Mouse (Mus musculus) heart, embryonic 12.5 days (tissue): ENCODE data around the gene Ubqln2. TPM values are rescaled to one million over a fixed set of nuclear protein-coding genes. Genes with fewer than 3 reads are reported as not detected.

Source experiments
- ATAC-seq: fragments of 200-750 bp; cut with Nextera tagmentation; 2 replicates; pipeline ENCODE4 v1.8.0; 2017; ENCODE audit warnings: moderate TSS enrichment, moderate library complexity; ENCODE audit not compliant: insufficient number of reproducible peaks, low FRiP score
- H3K27ac ChIP-seq: fragments of 300-500 bp; sonication (generic); 2 replicates; pipeline ENCODE4 v1.5.1; 2016; ENCODE audit warnings: mild to moderate bottlenecking, moderate library complexity; ENCODE audit not compliant: poor library complexity, severe bottlenecking
- H3K27me3 ChIP-seq: fragments of 300-500 bp; sonication (generic); replicated peaks from 2 replicates; pipeline ENCODE4 v1.6.1; 2016; ENCODE audit warnings: mild to moderate bottlenecking, moderate library complexity
- H3K36me3 ChIP-seq: fragments of 300-500 bp; sonication (generic); 2 replicates; pipeline ENCODE4 v1.6.1; 2016; ENCODE audit warnings: mild to moderate bottlenecking, moderate library complexity
- H3K4me1 ChIP-seq: fragments of 300-500 bp; sonication (generic); replicated peaks from 2 replicates; pipeline ENCODE4 v1.6.1; 2016; ENCODE audit warnings: mild to moderate bottlenecking
- H3K4me2 ChIP-seq: fragments of 300-500 bp; sonication (generic); 2 replicates; pipeline ENCODE4 v1.6.1; 2016; ENCODE audit warnings: mild to moderate bottlenecking, moderate library complexity
- H3K4me3 ChIP-seq: fragments of 300-500 bp; sonication (generic); 2 replicates; pipeline ENCODE4 v1.5.1; 2016; ENCODE audit warnings: mild to moderate bottlenecking
- H3K9ac ChIP-seq: fragments of 300-500 bp; sonication (generic); 2 replicates; pipeline ENCODE4 v1.6.1; 2016; ENCODE audit warnings: mild to moderate bottlenecking, moderate library complexity
- H3K9me3 ChIP-seq: fragments of 300-500 bp; sonication (generic); replicated peaks from 2 replicates; pipeline ENCODE4 v1.6.1; 2016; ENCODE audit warnings: mild to moderate bottlenecking, moderate library complexity
- WGBS: fragments of 180-500 bp; shearing (Covaris S2); methylation state at CpG from one replicate; pipeline ENCODE4 v1.1.7; 2016; 5-methylcytosine and 5-hydroxymethylcytosine counted together
- polyA plus RNA-seq: library from polyadenylated mRNA; unstranded; fragments of >200 nt; fragmentation: Nextera tagmentation; extraction: Ambion mirVana; gene quantifications from 2 replicates; pipeline ENCODE4 v1.2.1, GENCODE M21; 2016

Gene Ubqln2
- polyA plus RNA-seq, result 18.5 and 20.3 TPM in 2 replicates

GRCm38 (mm10) chrX:153497688-153498516, at the start of gene Ubqln2:
Gene Ubqln2, plus strand, starts transcription at chrX:153498227.
- ATAC-seq, result peak; percentile 95
- H3K4me2 ChIP-seq, result peak within 1 kb of the TSS; percentile 91
- H3K9me3 ChIP-seq, result peaks cover 7% of the 10 kb centered on the region
- H3K4me3 ChIP-seq, result peak within 1 kb of the TSS; percentile 75
- H3K27ac ChIP-seq, result peak within 1 kb of the TSS; percentile 98
- H3K4me1 ChIP-seq, result peaks cover 5% of the 10 kb centered on the region; the same call in 1 of the 2 replicates
- peaks cover 5% of the 10 kb centered on the region; the same call in 1 of the 2 replicates for H3K36me3 ChIP-seq
- 20% methylated on average over 62 of the region's 76 CpGs for WGBS
- H3K27me3 ChIP-seq, result no peaks in the 10 kb centered on the region
- H3K9ac ChIP-seq, result peak within 1 kb of the TSS; percentile 89

DNA sequence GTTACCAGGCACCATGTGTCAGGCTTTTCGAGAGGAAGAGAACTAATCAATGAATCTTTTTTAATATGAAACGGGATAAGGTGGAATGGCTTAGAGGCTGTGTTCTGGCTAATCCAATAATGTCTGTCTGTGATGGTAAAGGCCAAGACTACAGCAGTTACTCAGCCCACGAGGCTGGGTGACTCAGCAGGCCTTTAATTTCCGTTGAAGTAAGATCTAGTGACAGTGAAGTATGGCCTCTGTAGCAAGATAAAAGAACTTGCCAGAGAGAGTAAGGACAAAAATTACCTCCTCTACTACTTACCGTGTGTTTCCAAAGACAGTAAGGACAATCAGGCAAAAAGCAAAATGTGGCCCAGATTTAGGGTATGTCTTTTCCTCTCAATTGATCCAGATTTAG, 46.1 kb upstream of the Ubqln2 start:
- Histone ChIP-seq H3K27ac (no peak overlapping the region), H3K36me3 (no peaks in the 10 kb centered on the region), H3K9ac (no peak overlapping the region), H3K4me3 (no peak overlapping the region), H3K4me1 (no peaks in the 10 kb centered on the region), H3K4me2 (no peak overlapping the region), H3K27me3 (no peaks in the 10 kb centered on the region), H3K9me3 (no peaks in the 10 kb centered on the region)
- ATAC-seq, result no peak
- 56% methylated on average over 5 of the region's 5 CpGs for WGBS

- Histone ChIP-seq H3K4me3 (no peak overlapping the region), H3K4me2 (no peak overlapping the region), H3K36me3 (no peaks in the 10 kb centered on the region), H3K27ac (no peak overlapping the region), H3K9ac (no peak overlapping the region), H3K9me3 (no peaks in the 10 kb centered on the region), H3K4me1 (no peaks in the 10 kb centered on the region), H3K27me3 (no peaks in the 10 kb centered on the region)
- no peak for ATAC-seq
- WGBS, result 70% methylated on average over 8 of the region's 8 CpGs
These were observed 21.2 kb upstream of the Ubqln2 start for GRCm38 (mm10) chrX:153476760-153477248.

- Histone ChIP-seq H3K36me3 (no peaks in the 10 kb centered on the region), H3K9me3 (no peaks in the 10 kb centered on the region), H3K4me2 (no peak overlapping the region), H3K9ac (no peak overlapping the region), H3K27me3 (no peaks in the 10 kb centered on the region), H3K27ac (no peak overlapping the region), H3K4me1 (no peaks in the 10 kb centered on the region), H3K4me3 (no peak overlapping the region)
- ATAC-seq, result no peak
- WGBS, result 32% methylated on average over 3 of the region's 3 CpGs
These were observed 5.7 kb upstream of the Ubqln2 start for GRCm38 (mm10) chrX:153492326-153492725.

DNA sequence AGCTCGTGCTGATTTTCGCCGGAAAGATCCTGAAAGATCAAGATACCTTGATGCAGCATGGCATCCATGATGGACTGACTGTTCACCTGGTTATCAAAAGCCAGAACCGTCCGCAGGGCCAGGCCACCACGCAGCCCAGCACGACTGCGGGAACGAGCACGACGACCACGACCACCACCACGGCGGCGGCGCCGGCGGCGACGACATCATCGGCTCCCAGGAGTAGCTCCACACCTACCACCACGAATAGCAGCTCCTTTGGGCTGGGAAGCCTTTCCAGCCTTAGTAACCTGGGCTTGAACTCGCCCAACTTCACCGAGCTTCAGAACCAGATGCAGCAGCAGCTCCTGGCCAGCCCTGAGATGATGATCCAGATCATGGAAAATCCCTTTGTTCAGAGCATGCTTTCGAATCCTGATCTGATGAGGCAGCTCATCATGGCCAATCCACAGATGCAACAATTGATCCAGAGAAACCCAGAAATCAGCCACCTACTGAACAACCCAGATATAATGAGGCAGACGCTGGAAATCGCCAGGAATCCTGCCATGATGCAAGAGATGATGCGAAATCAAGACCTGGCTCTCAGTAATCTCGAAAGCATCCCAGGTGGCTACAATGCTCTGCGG, 752 bp downstream of the Ubqln2 start:
- H3K4me1 ChIP-seq, result peaks cover 5% of the 10 kb centered on the region; the same call in 1 of the 2 replicates
- H3K9me3 ChIP-seq, result peaks cover 7% of the 10 kb centered on the region
- H3K36me3 ChIP-seq, result peaks cover 5% of the 10 kb centered on the region; the same call in 1 of the 2 replicates
- 19% methylated on average over 30 of the region's 30 CpGs for WGBS
- no peak for ATAC-seq
- H3K27me3 ChIP-seq, result no peaks in the 10 kb centered on the region
- H3K4me2 ChIP-seq, result peak overlapping the region; percentile 91
- peak overlapping the region; percentile 98 for H3K27ac ChIP-seq
- peak overlapping the region; percentile 89 for H3K9ac ChIP-seq
- peak overlapping the region; percentile 75 for H3K4me3 ChIP-seq

GRCm38 (mm10) chrX:153499294-153500046, 1.4 kb downstream of the Ubqln2 start:
- no peak for ATAC-seq

DNA sequence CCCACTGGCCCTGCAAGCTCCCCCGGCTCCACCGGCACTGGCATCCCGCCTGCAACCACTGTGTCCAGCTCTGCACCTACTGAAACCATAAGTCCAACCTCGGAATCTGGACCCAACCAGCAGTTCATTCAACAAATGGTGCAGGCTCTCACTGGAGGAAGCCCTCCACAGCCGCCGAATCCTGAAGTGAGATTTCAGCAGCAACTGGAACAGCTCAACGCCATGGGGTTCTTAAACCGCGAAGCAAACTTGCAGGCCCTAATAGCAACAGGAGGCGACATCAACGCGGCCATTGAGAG, 2.0 kb downstream of the Ubqln2 start:
- Histone ChIP-seq H3K4me1 (peaks cover 5% of the 10 kb centered on the region; the same call in 1 of the 2 replicates), H3K36me3 (peaks cover 5% of the 10 kb centered on the region; the same call in 1 of the 2 replicates), H3K9ac (peak overlapping the region; percentile 89), H3K27ac (no peak overlapping the region), H3K4me2 (peak overlapping the region; percentile 91), H3K27me3 (no peaks in the 10 kb centered on the region), H3K4me3 (peak overlapping the region; percentile 75), H3K9me3 (peaks cover 7% of the 10 kb centered on the region)
- whole genome bisulfite sequencing, result 19% methylated on average over 12 of the region's 12 CpGs
- ATAC-seq, result no peak

More at GRCm38 (mm10) chrX:153499294-153500046, 1.4 kb downstream of the Ubqln2 start:
- peaks cover 7% of the 10 kb centered on the region for H3K9me3 ChIP-seq
- H3K36me3 ChIP-seq, result peaks cover 5% of the 10 kb centered on the region; the same call in 1 of the 2 replicates
- no peaks in the 10 kb centered on the region for H3K27me3 ChIP-seq
- peak overlapping the region; percentile 91 for H3K4me2 ChIP-seq
- H3K4me3 ChIP-seq, result peak overlapping the region; percentile 75
- H3K9ac ChIP-seq, result peak overlapping the region; percentile 89
- no peak overlapping the region for H3K27ac ChIP-seq
- 31% methylated on average over 32 of the region's 32 CpGs for WGBS
- H3K4me1 ChIP-seq, result peaks cover 5% of the 10 kb centered on the region; the same call in 1 of the 2 replicates

DNA sequence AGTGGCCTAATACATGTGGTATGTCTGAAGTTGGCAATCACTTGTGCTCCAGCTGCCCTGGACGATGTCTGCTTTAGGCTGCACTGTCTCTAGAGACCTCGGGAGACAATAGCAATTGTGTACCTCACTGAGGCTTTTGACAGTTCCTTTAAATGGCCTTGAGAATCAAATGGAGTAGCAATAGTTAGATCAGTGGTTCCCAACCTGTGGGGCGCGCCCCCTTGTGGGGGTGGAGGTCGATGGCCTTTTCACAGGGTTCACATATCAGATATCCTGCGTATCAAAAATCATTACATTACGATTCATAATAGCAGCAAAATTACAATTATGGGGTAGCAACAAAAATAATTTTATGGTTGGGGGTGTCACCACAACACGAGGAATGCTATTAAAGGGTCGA, 7.9 kb downstream of the Ubqln2 start:
- no peak overlapping the region for H3K27ac ChIP-seq
- no peak overlapping the region for H3K4me3 ChIP-seq
- WGBS, result 44% methylated on average over 9 of the region's 9 CpGs
- no peak overlapping the region for H3K4me2 ChIP-seq
- no peaks in the 10 kb centered on the region for H3K27me3 ChIP-seq
- H3K36me3 ChIP-seq, result no peaks in the 10 kb centered on the region
- no peak overlapping the region for H3K9ac ChIP-seq
- no peaks in the 10 kb centered on the region for H3K9me3 ChIP-seq
- ATAC-seq, result no peak
- no peaks in the 10 kb centered on the region for H3K4me1 ChIP-seq

DNA sequence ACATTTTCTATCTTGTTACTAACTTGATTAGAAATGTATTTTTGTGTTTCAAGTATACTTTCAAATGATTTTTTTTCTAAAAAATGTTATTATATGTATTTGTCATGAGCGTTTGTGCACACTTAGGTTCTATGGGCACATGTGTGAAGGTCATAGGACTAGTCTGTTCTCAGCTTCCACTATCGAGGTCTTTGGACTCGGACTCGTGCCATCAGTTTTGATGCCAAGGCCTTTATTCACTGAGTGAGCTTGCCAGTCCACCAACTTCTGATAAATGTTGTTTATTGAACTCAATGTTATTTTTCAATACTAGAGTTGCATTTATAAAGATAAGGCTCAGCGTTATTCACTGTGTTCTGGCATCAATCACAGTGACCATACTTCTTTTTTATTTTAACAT, 17.5 kb downstream of the Ubqln2 start:
- no peaks in the 10 kb centered on the region for H3K36me3 ChIP-seq
- no peaks in the 10 kb centered on the region for H3K9me3 ChIP-seq
- no peaks in the 10 kb centered on the region for H3K27me3 ChIP-seq
- no peak for ATAC-seq
- no peak overlapping the region for H3K4me3 ChIP-seq
- H3K9ac ChIP-seq, result no peak overlapping the region
- no peak overlapping the region for H3K4me2 ChIP-seq
- no peaks in the 10 kb centered on the region for H3K4me1 ChIP-seq
- no peak overlapping the region for H3K27ac ChIP-seq
- 80% methylated on average over 5 of the region's 5 CpGs for WGBS

GRCm38 (mm10) chrX:153528399-153528798, 30.4 kb downstream of the Ubqln2 start:
- no peaks in the 10 kb centered on the region for H3K27me3 ChIP-seq
- H3K9me3 ChIP-seq, result no peaks in the 10 kb centered on the region
- H3K4me2 ChIP-seq, result no peak overlapping the region
- no peak overlapping the region for H3K27ac ChIP-seq
- H3K4me3 ChIP-seq, result no peak overlapping the region
- no peaks in the 10 kb centered on the region for H3K36me3 ChIP-seq
- no peak overlapping the region for H3K9ac ChIP-seq
- 23% methylated on average over 2 of the region's 2 CpGs for WGBS
- ATAC-seq, result no peak
- H3K4me1 ChIP-seq, result no peaks in the 10 kb centered on the region
